Mouse (Mus musculus): ENCODE measurements around the gene Hsd11b2.

- TF ChIP-seq CTCF (IDR thresholded peaks at IDR 0.05; ENCODE audit: borderline replicate concordance, control insufficient read depth, extremely low read depth, insufficient read depth, low read length, poor library complexity) (no peak), POLR2A (IDR thresholded peaks at IDR 0.05; ENCODE audit: control insufficient read depth, extremely low read depth, insufficient read depth, low read length, poor library complexity) (no peak)
These were observed 36.4 kb upstream of the Hsd11b2 start for GRCm38 (mm10) chr8:105482123-105482522.

Measured in thymus, adult 2 months (tissue).